Mouse (Mus musculus) c-Kit-negative CD71-positive TER-119-positive erythroid progenitor cells, embryonic 14.5 days (primary cell): ENCODE results near the gene Slc39a11.

Experiments
- DNase-seq: peaks from one replicate; pipeline ENCODE4 v3.0.0-alpha.2; 2013; ENCODE audit warnings: low read depth, low spot score

The Slc39a11 gene

GRCm38 (mm10) chr11:113360049-113360835 lies 289.6 kb downstream of the Slc39a11 start:
- no peak for DNase-seq

- DNase-seq, result no peak
These were observed 293.9 kb downstream of the Slc39a11 start for GRCm38 (mm10) chr11:113355932-113356331.

- DNase-seq, result no peak
These were observed 297.6 kb downstream of the Slc39a11 start for GRCm38 (mm10) chr11:113352085-113352815.

GRCm38 (mm10) chr11:113350583-113350982 lies 299.3 kb downstream of the Slc39a11 start:
- no peak for DNase-seq

GRCm38 (mm10) chr11:113346895-113347514 lies 302.9 kb downstream of the Slc39a11 start:
- no peak for DNase-seq

GRCm38 (mm10) chr11:113339770-113340169 lies 310.1 kb downstream of the Slc39a11 start:
- DNase-seq, result no peak

GRCm38 (mm10) chr11:113338581-113338980 lies 311.3 kb downstream of the Slc39a11 start:
- DNase-seq, result no peak

GRCm38 (mm10) chr11:113335706-113336105 lies 314.2 kb downstream of the Slc39a11 start:
- no peak for DNase-seq

- DNase-seq, result no peak
These were observed 315.4 kb downstream of the Slc39a11 start for GRCm38 (mm10) chr11:113334444-113334881.

- no peak for DNase-seq
These were observed 316.3 kb downstream of the Slc39a11 start for GRCm38 (mm10) chr11:113333535-113333934.

- no peak for DNase-seq
These were observed 319.8 kb downstream of the Slc39a11 start for GRCm38 (mm10) chr11:113330061-113330591.

- no peak for DNase-seq
These were observed 322.3 kb downstream of the Slc39a11 start for GRCm38 (mm10) chr11:113327499-113328062.

GRCm38 (mm10) chr11:113326387-113327011 lies 323.4 kb downstream of the Slc39a11 start:
- DNase-seq, result no peak

- no peak for DNase-seq
These were observed 328.3 kb downstream of the Slc39a11 start for GRCm38 (mm10) chr11:113321601-113322000.

- no peak for DNase-seq
These were observed 340.5 kb downstream of the Slc39a11 start for GRCm38 (mm10) chr11:113309265-113309951.

GRCm38 (mm10) chr11:113308256-113308941 lies 341.5 kb downstream of the Slc39a11 start:
- DNase-seq, result no peak

GRCm38 (mm10) chr11:113303204-113303603 lies 346.7 kb downstream of the Slc39a11 start:
- DNase-seq, result no peak

GRCm38 (mm10) chr11:113299492-113299891 lies 350.4 kb downstream of the Slc39a11 start:
- no peak for DNase-seq

GRCm38 (mm10) chr11:113297765-113298164 lies 352.1 kb downstream of the Slc39a11 start:
- DNase-seq, result peak; percentile 3
